Mouse (Mus musculus): ENCODE measurements around the gene Vps51.

GRCm38 (mm10) chr19:6061641-6062302 is 15.3 kb downstream of the Vps51 start:
- TF ChIP-seq EP300 (IDR thresholded peaks at IDR 0.05; ENCODE audit: insufficient read depth, low read depth, low read length) (no peak), CTCF (IDR thresholded peaks at IDR 0.05; ENCODE audit: low read depth, low read length) (no peak), POLR2A (IDR thresholded peaks at IDR 0.05; ENCODE audit: insufficient read depth, low read length) (no peak)

Data from ES-Bruce4 (cell line).